Mouse (Mus musculus) hindbrain, embryonic 13.5 days (tissue): Measurements from ENCODE around the gene Itk. TPM values are rescaled to one million over a fixed set of nuclear protein-coding genes. Genes with fewer than 3 reads are reported as not detected.

Source experiments
- ATAC-seq: fragments of 200-750 bp; cut with Nextera tagmentation; 2 replicates; pipeline ENCODE4 v1.8.0; 2017; ENCODE audit warnings: moderate TSS enrichment; ENCODE audit not compliant: low FRiP score
- H3K27ac ChIP-seq: fragments of 300-500 bp; sonication (generic); 2 replicates; pipeline ENCODE4 v1.5.1; 2015; ENCODE audit warnings: inconsistent platforms, mild to moderate bottlenecking, moderate library complexity
- H3K27me3 ChIP-seq: fragments of 300-500 bp; sonication (generic); 2 replicates; pipeline ENCODE4 v1.6.1; 2015; ENCODE audit warnings: mild to moderate bottlenecking, inconsistent platforms
- H3K36me3 ChIP-seq: fragments of 300-500 bp; sonication (generic); 2 replicates; pipeline ENCODE4 v1.6.1; 2015; ENCODE audit warnings: mild to moderate bottlenecking, inconsistent platforms
- H3K4me1 ChIP-seq: fragments of 300-500 bp; sonication (generic); replicated peaks from 2 replicates; pipeline ENCODE4 v1.6.1; 2015; ENCODE audit warnings: inconsistent platforms
- H3K4me2 ChIP-seq: fragments of 300-500 bp; sonication (generic); 2 replicates; pipeline ENCODE4 v1.6.1; 2015; ENCODE audit warnings: inconsistent platforms, mild to moderate bottlenecking, moderate library complexity
- H3K4me3 ChIP-seq: fragments of 300-500 bp; sonication (generic); 2 replicates; pipeline ENCODE4 v1.5.1; 2015; ENCODE audit warnings: mild to moderate bottlenecking, inconsistent platforms
- H3K9ac ChIP-seq: fragments of 300-500 bp; sonication (generic); 2 replicates; pipeline ENCODE4 v1.6.1; 2015; ENCODE audit warnings: mild to moderate bottlenecking, inconsistent platforms
- H3K9me3 ChIP-seq: fragments of 300-500 bp; sonication (generic); 2 replicates; pipeline ENCODE4 v1.6.1; 2016; ENCODE audit warnings: inconsistent platforms
- WGBS: fragments of 180-500 bp; shearing (Covaris S2); methylation state at CpG from one replicate; pipeline ENCODE4 v1.1.7; 2015; 5-methylcytosine and 5-hydroxymethylcytosine counted together
- polyA plus RNA-seq: library from polyadenylated mRNA; unstranded; fragments of >200 nt; fragmentation: Nextera tagmentation; extraction: Ambion mirVana; gene quantifications from 2 replicates; pipeline ENCODE4 v1.2.1, GENCODE M21; 2015

Gene Itk
- polyA plus RNA-seq, 1 experiment from 2014 or later, result not detected

GRCm38 (mm10) chr11:46293491-46293890 lies 95.8 kb downstream of the Itk start:
- Histone ChIP-seq H3K9ac (no peak overlapping the region), H3K36me3 (peaks cover 16% of the 10 kb centered on the region), H3K27ac (no peak overlapping the region), H3K4me3 (no peak overlapping the region), H3K4me1 (peaks cover 27% of the 10 kb centered on the region), H3K4me2 (no peak overlapping the region), H3K27me3 (no peaks in the 10 kb centered on the region), H3K9me3 (no peaks in the 10 kb centered on the region)
- ATAC-seq, result no peak
- 87% methylated on average over 5 of the region's 5 CpGs for whole genome bisulfite sequencing

GRCm38 (mm10) chr11:46290988-46291405 lies 98.3 kb downstream of the Itk start:
- peak; percentile 63 for ATAC-seq
- H3K27me3 ChIP-seq, result no peaks in the 10 kb centered on the region
- peak overlapping the region; percentile 60; the same call in 1 of the 2 replicates for H3K27ac ChIP-seq
- WGBS, result 24% methylated on average over 10 of the region's 10 CpGs
- peaks cover 29% of the 10 kb centered on the region for H3K4me1 ChIP-seq
- no peaks in the 10 kb centered on the region for H3K9me3 ChIP-seq
- H3K4me3 ChIP-seq, result no peak overlapping the region
- no peak overlapping the region for H3K9ac ChIP-seq
- H3K4me2 ChIP-seq, result no peak overlapping the region
- H3K36me3 ChIP-seq, result peaks cover 32% of the 10 kb centered on the region

- H3K9me3 ChIP-seq, result no peaks in the 10 kb centered on the region
- no peak overlapping the region for H3K9ac ChIP-seq
- H3K27me3 ChIP-seq, result no peaks in the 10 kb centered on the region
- WGBS, result 81% methylated on average over 9 of the region's 9 CpGs
- peaks cover 42% of the 10 kb centered on the region for H3K36me3 ChIP-seq
- no peak overlapping the region for H3K4me3 ChIP-seq
- no peak for ATAC-seq
- peaks cover 24% of the 10 kb centered on the region for H3K4me1 ChIP-seq
- H3K4me2 ChIP-seq, result no peak overlapping the region
- H3K27ac ChIP-seq, result no peak overlapping the region
These were observed 99.8 kb downstream of the Itk start for GRCm38 (mm10) chr11:46289561-46289960.

- Histone ChIP-seq H3K9ac (no peak overlapping the region), H3K4me3 (no peak overlapping the region), H3K9me3 (no peaks in the 10 kb centered on the region), H3K4me2 (no peak overlapping the region), H3K36me3 (peaks cover 47% of the 10 kb centered on the region), H3K4me1 (peaks cover 19% of the 10 kb centered on the region), H3K27ac (no peak overlapping the region), H3K27me3 (no peaks in the 10 kb centered on the region)
- no peak for ATAC-seq
- 36% methylated on average over 4 of the region's 4 CpGs for WGBS
These were observed 100.3 kb downstream of the Itk start for GRCm38 (mm10) chr11:46289022-46289421.

GRCm38 (mm10) chr11:46288091-46288490 lies 101.2 kb downstream of the Itk start:
- WGBS, result 68% methylated on average over 5 of the region's 5 CpGs
- Histone ChIP-seq H3K27ac (no peak overlapping the region), H3K36me3 (peaks cover 56% of the 10 kb centered on the region), H3K9ac (no peak overlapping the region), H3K4me3 (no peak overlapping the region), H3K4me1 (peaks cover 19% of the 10 kb centered on the region), H3K9me3 (no peaks in the 10 kb centered on the region), H3K4me2 (no peak overlapping the region), H3K27me3 (no peaks in the 10 kb centered on the region)
- no peak for ATAC-seq

GRCm38 (mm10) chr11:46286803-46287202 lies 102.5 kb downstream of the Itk start:
- 33% methylated on average over 6 of the region's 6 CpGs for WGBS
- Histone ChIP-seq H3K9me3 (no peaks in the 10 kb centered on the region), H3K4me1 (peaks cover 15% of the 10 kb centered on the region), H3K27me3 (no peaks in the 10 kb centered on the region), H3K27ac (no peak overlapping the region), H3K36me3 (peaks cover 69% of the 10 kb centered on the region), H3K9ac (no peak overlapping the region), H3K4me2 (no peak overlapping the region), H3K4me3 (no peak overlapping the region)
- ATAC-seq, result no peak

- no peak for ATAC-seq
- no peak overlapping the region for H3K27ac ChIP-seq
- peaks cover 84% of the 10 kb centered on the region for H3K36me3 ChIP-seq
- H3K9ac ChIP-seq, result no peak overlapping the region
- no peak overlapping the region for H3K4me3 ChIP-seq
- no peak overlapping the region for H3K4me2 ChIP-seq
- no peaks in the 10 kb centered on the region for H3K27me3 ChIP-seq
- 91% methylated on average over 6 of the region's 6 CpGs for WGBS
- no peaks in the 10 kb centered on the region for H3K9me3 ChIP-seq
- peaks cover 4% of the 10 kb centered on the region for H3K4me1 ChIP-seq
These were observed 105.5 kb downstream of the Itk start for GRCm38 (mm10) chr11:46283800-46284199.

GRCm38 (mm10) chr11:46282612-46283011 lies 106.7 kb downstream of the Itk start:
- no peak overlapping the region for H3K4me2 ChIP-seq
- H3K9me3 ChIP-seq, result no peaks in the 10 kb centered on the region
- peaks cover 84% of the 10 kb centered on the region for H3K36me3 ChIP-seq
- no peaks in the 10 kb centered on the region for H3K27me3 ChIP-seq
- H3K9ac ChIP-seq, result no peak overlapping the region
- H3K27ac ChIP-seq, result no peak overlapping the region
- H3K4me1 ChIP-seq, result peaks cover 4% of the 10 kb centered on the region
- 92% methylated on average over 5 of the region's 5 CpGs for WGBS
- ATAC-seq, result no peak
- no peak overlapping the region for H3K4me3 ChIP-seq

- Histone ChIP-seq H3K4me2 (no peak overlapping the region), H3K36me3 (peaks cover 93% of the 10 kb centered on the region), H3K27me3 (no peaks in the 10 kb centered on the region), H3K4me3 (no peak overlapping the region), H3K4me1 (no peaks in the 10 kb centered on the region), H3K27ac (no peak overlapping the region), H3K9ac (no peak overlapping the region), H3K9me3 (no peaks in the 10 kb centered on the region)
- WGBS, result 82% methylated on average over 12 of the region's 12 CpGs
- no peak for ATAC-seq
These were observed 110.6 kb downstream of the Itk start for GRCm38 (mm10) chr11:46278709-46279108.

- H3K9me3 ChIP-seq, result no peaks in the 10 kb centered on the region
- H3K4me1 ChIP-seq, result no peaks in the 10 kb centered on the region
- no peak overlapping the region for H3K4me3 ChIP-seq
- no peak overlapping the region for H3K4me2 ChIP-seq
- peaks cover 93% of the 10 kb centered on the region for H3K36me3 ChIP-seq
- no peaks in the 10 kb centered on the region for H3K27me3 ChIP-seq
- H3K9ac ChIP-seq, result no peak overlapping the region
- 66% methylated on average over 5 of the region's 5 CpGs for WGBS
- no peak overlapping the region for H3K27ac ChIP-seq
- no peak for ATAC-seq
These were observed 111.2 kb downstream of the Itk start for GRCm38 (mm10) chr11:46278140-46278539.

- no peak overlapping the region for H3K27ac ChIP-seq
- H3K4me3 ChIP-seq, result no peak overlapping the region
- H3K9ac ChIP-seq, result no peak overlapping the region
- H3K27me3 ChIP-seq, result no peaks in the 10 kb centered on the region
- no peaks in the 10 kb centered on the region for H3K4me1 ChIP-seq
- H3K9me3 ChIP-seq, result no peaks in the 10 kb centered on the region
- 51% methylated on average over 5 of the region's 5 CpGs for WGBS
- H3K36me3 ChIP-seq, result peaks cover 93% of the 10 kb centered on the region
- no peak for ATAC-seq
- H3K4me2 ChIP-seq, result no peak overlapping the region
These were observed 112.5 kb downstream of the Itk start for GRCm38 (mm10) chr11:46276778-46277177.

- Histone ChIP-seq H3K4me1 (no peaks in the 10 kb centered on the region), H3K9ac (no peak overlapping the region), H3K36me3 (peaks cover 93% of the 10 kb centered on the region), H3K4me3 (no peak overlapping the region), H3K9me3 (no peaks in the 10 kb centered on the region), H3K4me2 (no peak overlapping the region), H3K27me3 (no peaks in the 10 kb centered on the region), H3K27ac (no peak overlapping the region)
- ATAC-seq, result no peak
- 94% methylated on average over 8 of the region's 8 CpGs for WGBS
These were observed 113.1 kb downstream of the Itk start for GRCm38 (mm10) chr11:46276168-46276567.

- 18% methylated on average over 6 of the region's 6 CpGs for WGBS
- H3K27ac ChIP-seq, result no peak overlapping the region
These were observed 114.0 kb downstream of the Itk start for GRCm38 (mm10) chr11:46275302-46275701.

More at GRCm38 (mm10) chr11:46275302-46275701, 114.0 kb downstream of the Itk start:
- Histone ChIP-seq H3K27me3 (no peaks in the 10 kb centered on the region), H3K36me3 (peaks cover 92% of the 10 kb centered on the region), H3K4me3 (no peak overlapping the region), H3K4me1 (no peaks in the 10 kb centered on the region), H3K4me2 (no peak overlapping the region), H3K9ac (no peak overlapping the region), H3K9me3 (no peaks in the 10 kb centered on the region)
- ATAC-seq, result peak; percentile 75
